Mouse (Mus musculus) intestine, embryonic 14.5 days (tissue): ENCODE measurements around the gene Icos. TPM values are rescaled to one million over a fixed set of nuclear protein-coding genes. Genes with fewer than 3 reads are reported as not detected.

Source experiments
- ATAC-seq: fragments of 200-750 bp; cut with Nextera tagmentation; replicated peaks from 2 replicates; pipeline ENCODE4 v1.8.0; 2017; ENCODE audit warnings: low read depth, moderate number of reproducible peaks, moderate TSS enrichment, moderate library complexity; ENCODE audit not compliant: low FRiP score, low TSS enrichment
- DNase-seq: peaks from one replicate; pipeline ENCODE4 v3.0.0-alpha.2; 2018; ENCODE audit warnings: low spot score
- H3K27ac ChIP-seq: fragments of 300-500 bp; sonication (generic); 2 replicates; pipeline ENCODE4 v1.5.1; 2014; ENCODE audit warnings: low read depth, mild to moderate bottlenecking, control low read depth
- H3K27me3 ChIP-seq: fragments of 300-500 bp; sonication (generic); replicated peaks from 2 replicates; pipeline ENCODE4 v1.6.1; 2014; ENCODE audit warnings: low read length, control low read depth; ENCODE audit not compliant: control insufficient read depth, insufficient read depth
- H3K36me3 ChIP-seq: fragments of 300-500 bp; sonication (generic); 2 replicates; pipeline ENCODE4 v1.6.1; 2014; ENCODE audit warnings: low read length, control low read depth; ENCODE audit not compliant: control insufficient read depth, insufficient read depth
- H3K4me1 ChIP-seq: fragments of 300-500 bp; sonication (generic); replicated peaks from 2 replicates; pipeline ENCODE4 v1.6.1; 2014; ENCODE audit warnings: low read length, control low read depth, mixed read lengths; ENCODE audit not compliant: control insufficient read depth, insufficient read depth
- H3K4me2 ChIP-seq: fragments of 300-500 bp; sonication (generic); 2 replicates; pipeline ENCODE4 v1.6.1; 2014; ENCODE audit warnings: low read length
- H3K4me3 ChIP-seq: fragments of 300-500 bp; sonication (generic); 2 replicates; pipeline ENCODE4 v1.5.1; 2014; ENCODE audit warnings: low read depth, low read length, control low read depth, mixed read lengths
- H3K9ac ChIP-seq: fragments of 300-500 bp; sonication (generic); 2 replicates; pipeline ENCODE4 v1.6.1; 2014; ENCODE audit warnings: mild to moderate bottlenecking, low read length
- H3K9me3 ChIP-seq: fragments of 300-500 bp; sonication (generic); 2 replicates; pipeline ENCODE4 v1.6.1; 2016; ENCODE audit warnings: low read length, control low read depth; ENCODE audit not compliant: control insufficient read depth
- WGBS: fragments of 180-500 bp; shearing (Covaris S2); extraction: QIAGEN DNeasy Blood & Tissue Kit; methylation state at CpG from one replicate; pipeline ENCODE4 v1.1.7; 2014; 5-methylcytosine and 5-hydroxymethylcytosine counted together
- polyA plus RNA-seq: library from polyadenylated mRNA; unstranded; fragments of >200 nt; fragmentation: Nextera tagmentation; extraction: Ambion mirVana; gene quantifications from 2 replicates; pipeline ENCODE4 v1.2.1, GENCODE M21; 2014

Icos gene
- polyA plus RNA-seq, 1 experiment from 2014 or later: 0.32 TPM

DNA sequence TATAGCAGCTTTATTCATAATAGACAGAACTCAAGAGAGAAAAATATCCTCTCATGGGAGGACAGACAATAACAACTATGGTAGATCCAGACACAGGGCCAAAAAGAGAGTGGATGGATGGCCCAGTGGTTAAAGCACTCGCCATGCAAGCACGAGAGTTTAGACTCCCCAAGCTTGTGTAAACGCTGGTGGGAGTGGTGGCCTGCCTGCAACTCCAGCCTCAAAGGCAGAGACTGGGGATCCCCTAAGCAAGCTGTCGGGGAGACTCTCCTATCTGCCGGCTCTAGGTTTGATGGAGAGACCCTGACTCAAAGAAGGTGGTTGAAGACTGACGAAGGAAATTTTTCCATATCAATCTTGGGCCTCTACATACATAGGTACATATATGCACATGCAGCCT lies 21.5 kb upstream of the Icos start:
- DNase-seq: no peak
- Histone ChIP-seq H3K4me1 (no peaks in the 10 kb centered on the region), H3K4me2 (no peak overlapping the region), H3K4me3 (no peak overlapping the region), H3K9me3 (no peaks in the 10 kb centered on the region), H3K36me3 (no peaks in the 10 kb centered on the region), H3K27me3 (no peaks in the 10 kb centered on the region), H3K9ac (no peak overlapping the region), H3K27ac (no peak overlapping the region)
- no peak for ATAC-seq
- WGBS: 77% methylated on average over 6 of the region's 6 CpGs

DNA sequence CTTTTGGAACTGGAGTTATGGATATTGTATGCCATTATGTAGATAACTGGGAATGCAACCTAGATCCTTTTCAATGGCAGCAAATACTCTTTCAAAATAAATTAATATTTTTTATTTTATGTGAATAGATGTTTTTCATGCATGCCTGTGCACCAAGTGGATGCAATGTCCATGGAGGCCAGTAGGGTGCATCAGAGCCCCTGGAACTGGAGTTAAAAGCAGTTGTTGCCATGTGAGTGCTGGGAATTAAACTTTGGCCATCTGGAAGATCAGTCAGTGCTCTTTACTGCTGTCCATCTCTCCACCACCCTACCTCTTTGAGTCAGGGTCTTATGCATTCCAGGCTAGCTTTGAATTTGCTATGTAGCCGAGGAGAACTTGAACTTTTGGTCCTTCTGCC lies 19.4 kb upstream of the Icos start:
- H3K4me3 ChIP-seq: no peak overlapping the region
- no peak overlapping the region for H3K9ac ChIP-seq
- H3K27me3 ChIP-seq: no peaks in the 10 kb centered on the region
- H3K36me3 ChIP-seq: no peaks in the 10 kb centered on the region
- DNase-seq (no peak), ATAC-seq (no peak)
- 90% methylated on average over 1 of the region's 1 CpGs for WGBS
- no peak overlapping the region for H3K27ac ChIP-seq
- no peak overlapping the region for H3K4me2 ChIP-seq
- no peaks in the 10 kb centered on the region for H3K9me3 ChIP-seq
- H3K4me1 ChIP-seq: no peaks in the 10 kb centered on the region

DNA sequence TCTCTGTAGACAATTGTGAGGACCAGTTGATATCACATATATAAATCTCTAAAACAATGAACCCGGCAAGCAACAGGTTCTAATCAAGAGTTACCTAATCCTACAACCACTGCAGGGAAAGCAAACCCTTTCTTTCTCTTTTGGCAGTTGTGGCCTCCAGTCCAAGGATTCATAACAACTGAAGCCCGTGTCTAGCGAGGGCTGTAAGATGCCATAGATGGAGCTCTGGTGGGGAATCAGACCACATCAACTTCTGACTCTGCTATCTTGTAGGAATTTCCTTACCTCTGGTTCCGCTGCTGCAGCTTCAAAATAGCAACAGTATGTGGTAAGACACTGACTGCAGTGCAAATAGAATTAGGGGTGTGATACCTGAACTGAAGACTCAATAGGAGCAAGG lies 18.5 kb upstream of the Icos start:
- H3K4me1 ChIP-seq: no peaks in the 10 kb centered on the region
- DNase-seq (no peak), ATAC-seq (no peak)
- H3K4me2 ChIP-seq: no peak overlapping the region
- H3K36me3 ChIP-seq: no peaks in the 10 kb centered on the region
- 80% methylated on average over 4 of the region's 4 CpGs for WGBS
- H3K27ac ChIP-seq: no peak overlapping the region
- no peak overlapping the region for H3K4me3 ChIP-seq
- H3K27me3 ChIP-seq: no peaks in the 10 kb centered on the region
- no peaks in the 10 kb centered on the region for H3K9me3 ChIP-seq
- no peak overlapping the region for H3K9ac ChIP-seq

DNA sequence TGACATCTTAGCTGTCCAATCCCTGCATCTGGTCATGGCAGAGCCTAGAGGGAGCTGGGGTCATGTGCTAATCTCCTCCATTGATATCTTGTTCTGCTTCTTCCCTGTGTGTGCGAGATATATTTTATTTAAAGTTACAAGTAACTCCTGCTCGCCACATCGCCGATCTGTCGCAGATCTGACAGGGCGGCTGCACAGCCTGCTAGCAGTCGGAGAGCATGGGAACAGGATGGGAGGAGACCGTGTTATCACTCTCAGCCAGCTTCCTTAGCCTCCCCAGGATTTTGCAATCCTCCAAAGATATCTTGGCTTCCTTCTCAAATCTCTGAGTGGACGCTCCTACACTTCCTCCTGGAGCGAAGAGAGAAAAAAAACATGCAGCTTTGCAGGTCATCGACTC lies 17.3 kb upstream of the Icos start:
- ATAC-seq: no peak
- Histone ChIP-seq H3K9me3 (no peaks in the 10 kb centered on the region), H3K36me3 (no peaks in the 10 kb centered on the region), H3K27me3 (no peaks in the 10 kb centered on the region), H3K4me3 (no peak overlapping the region), H3K9ac (no peak overlapping the region), H3K4me1 (no peaks in the 10 kb centered on the region), H3K27ac (no peak overlapping the region), H3K4me2 (no peak overlapping the region)
- no peak for DNase-seq
- 68% methylated on average over 11 of the region's 11 CpGs for WGBS

DNA sequence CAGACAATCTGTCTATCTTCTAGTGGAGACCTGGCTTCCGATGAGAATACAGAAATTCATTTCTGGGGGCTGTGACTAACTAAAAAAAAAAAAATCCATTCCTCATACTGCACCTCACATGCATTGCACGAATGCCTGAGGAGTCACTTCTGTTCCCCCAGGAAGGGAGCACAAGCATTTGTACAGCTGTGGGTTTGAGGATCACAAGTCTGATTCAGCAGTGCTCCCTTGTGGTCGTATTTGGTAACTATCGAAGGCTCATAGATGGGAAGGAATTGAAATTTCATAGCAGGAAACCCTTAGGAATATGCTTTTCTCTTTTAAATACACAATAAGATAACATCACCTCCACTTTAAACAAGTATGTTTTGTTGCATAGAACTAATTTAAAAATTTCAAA lies 16.6 kb upstream of the Icos start:
- Histone ChIP-seq H3K27ac (no peak overlapping the region), H3K4me2 (no peak overlapping the region)
- ATAC-seq: no peak

DNA sequence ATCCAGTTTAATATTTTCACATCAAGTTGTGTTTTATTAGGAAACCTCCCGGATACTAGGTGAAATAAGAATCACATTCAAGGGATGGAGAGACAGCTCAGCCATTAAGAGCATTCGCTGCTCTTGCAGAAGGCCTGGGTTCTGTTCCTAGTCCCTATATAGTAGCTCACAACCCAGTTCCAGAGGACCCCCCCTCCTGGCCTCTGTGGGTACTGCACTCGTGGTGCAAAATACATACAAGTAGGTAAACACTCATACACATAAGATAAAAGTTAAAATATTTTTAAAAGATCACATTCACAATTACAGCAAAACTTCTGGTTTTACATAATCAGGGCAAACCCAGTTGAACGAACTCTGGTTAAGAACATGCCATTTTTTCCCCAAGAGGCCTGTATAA lies 15.6 kb upstream of the Icos start:
- H3K27ac ChIP-seq: no peak overlapping the region
- H3K4me1 ChIP-seq: no peaks in the 10 kb centered on the region
- ATAC-seq (no peak), DNase-seq (no peak)
- H3K9me3 ChIP-seq: no peaks in the 10 kb centered on the region
- no peak overlapping the region for H3K9ac ChIP-seq
- H3K4me3 ChIP-seq: no peak overlapping the region
- WGBS: 91% methylated on average over 4 of the region's 4 CpGs
- H3K27me3 ChIP-seq: no peaks in the 10 kb centered on the region
- no peaks in the 10 kb centered on the region for H3K36me3 ChIP-seq
- H3K4me2 ChIP-seq: no peak overlapping the region

More for the DNA sequence above, 16.6 kb upstream of the Icos start:
- no peaks in the 10 kb centered on the region for H3K27me3 ChIP-seq
- no peak overlapping the region for H3K9ac ChIP-seq
- H3K4me1 ChIP-seq: no peaks in the 10 kb centered on the region
- no peak for DNase-seq
- WGBS: 29% methylated on average over 4 of the region's 4 CpGs
- H3K9me3 ChIP-seq: no peaks in the 10 kb centered on the region
- H3K36me3 ChIP-seq: no peaks in the 10 kb centered on the region
- no peak overlapping the region for H3K4me3 ChIP-seq

DNA sequence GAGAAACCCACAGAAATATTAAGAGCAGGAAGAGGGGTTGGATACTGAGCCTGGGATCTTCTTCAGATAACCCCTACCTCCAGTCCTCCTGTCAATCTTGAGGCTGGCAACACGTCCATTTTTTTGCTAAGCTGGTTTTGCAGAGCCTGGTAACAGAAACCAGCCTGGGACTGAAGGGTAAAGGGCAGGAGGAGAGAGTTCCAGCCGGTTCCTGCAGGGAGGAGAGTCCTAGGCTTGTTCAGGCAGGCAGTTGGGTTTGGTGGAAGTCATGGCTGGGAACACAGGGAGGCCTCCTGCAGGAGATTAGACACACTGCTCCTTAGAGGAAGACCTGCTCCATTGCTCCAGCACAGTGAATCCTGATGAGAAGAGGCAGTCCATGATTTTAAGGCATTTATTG lies 10.2 kb upstream of the Icos start:
- Histone ChIP-seq H3K4me1 (no peaks in the 10 kb centered on the region), H3K4me3 (no peak overlapping the region), H3K36me3 (no peaks in the 10 kb centered on the region), H3K4me2 (no peak overlapping the region), H3K9ac (no peak overlapping the region), H3K27ac (no peak overlapping the region), H3K9me3 (no peaks in the 10 kb centered on the region), H3K27me3 (no peaks in the 10 kb centered on the region)
- ATAC-seq: no peak
- 46% methylated on average over 2 of the region's 2 CpGs for WGBS
- no peak for DNase-seq

DNA sequence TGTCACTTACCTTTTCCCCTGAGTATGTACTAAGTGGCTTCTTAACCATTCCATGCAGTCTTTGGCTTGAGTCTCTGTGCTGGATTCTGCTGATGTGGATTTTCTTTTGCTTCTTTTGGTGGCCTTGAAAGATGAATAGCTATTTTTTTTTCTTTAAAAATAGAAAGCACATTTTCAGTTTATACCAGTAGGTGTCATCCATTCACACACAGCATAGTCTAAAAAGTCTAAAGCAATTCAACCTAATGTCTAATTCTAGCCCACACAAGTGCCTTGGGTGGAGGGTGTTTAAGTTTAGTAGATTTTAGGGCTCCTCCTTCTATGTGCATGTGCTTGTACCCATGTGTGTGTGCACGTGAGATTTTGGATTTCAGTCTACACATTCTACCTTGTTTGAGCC lies 6.9 kb upstream of the Icos start:
- ATAC-seq (no peak), DNase-seq (no peak)
- Histone ChIP-seq H3K4me3 (no peak overlapping the region), H3K4me2 (no peak overlapping the region), H3K36me3 (no peaks in the 10 kb centered on the region), H3K9ac (no peak overlapping the region), H3K9me3 (no peaks in the 10 kb centered on the region), H3K27me3 (no peaks in the 10 kb centered on the region), H3K4me1 (no peaks in the 10 kb centered on the region), H3K27ac (no peak overlapping the region)
- WGBS: 73% methylated on average over 1 of the region's 1 CpGs

DNA sequence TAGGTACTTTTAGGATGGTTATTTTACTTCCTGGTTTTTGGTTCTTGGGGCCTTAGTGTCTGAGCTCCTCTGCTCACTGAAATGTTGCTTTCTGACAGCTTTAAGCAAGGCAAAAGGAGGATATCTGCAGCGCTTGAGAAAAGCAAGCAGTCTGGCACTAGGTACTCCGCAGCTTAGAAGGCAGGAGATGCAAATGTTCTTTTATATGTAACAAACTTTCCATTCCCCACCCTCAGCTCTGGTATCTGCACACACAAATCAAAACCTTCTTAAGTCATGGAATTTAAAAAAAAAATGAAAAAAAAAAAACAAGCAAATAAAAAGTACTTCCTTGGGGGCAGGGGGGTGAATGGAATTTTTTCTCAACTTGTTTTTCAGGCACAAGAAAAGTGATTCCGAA lies 3.5 kb upstream of the Icos start:
- Histone ChIP-seq H3K27ac (no peak overlapping the region), H3K4me3 (no peak overlapping the region), H3K9me3 (no peaks in the 10 kb centered on the region), H3K4me2 (no peak overlapping the region), H3K27me3 (no peaks in the 10 kb centered on the region), H3K4me1 (no peaks in the 10 kb centered on the region), H3K9ac (no peak overlapping the region), H3K36me3 (no peaks in the 10 kb centered on the region)
- 80% methylated on average over 3 of the region's 3 CpGs for WGBS
- ATAC-seq (no peak), DNase-seq (no peak)
